Mouse (Mus musculus) large intestine, adult 2 months (tissue): ENCODE measurements around the gene Zfhx3. TPM values are rescaled to one million over a fixed set of nuclear protein-coding genes. Genes with fewer than 3 reads are reported as not detected.

ENCODE experiments used
- DNase-seq: peaks from one replicate; pipeline ENCODE4 v3.0.0-alpha.2; 2012; ENCODE audit warnings: low read depth, low spot score
- WGBS: fragments of 180-500 bp; shearing (Covaris S2); methylation state at CpG from one replicate; pipeline ENCODE4 v1.1.7; 2018; 5-methylcytosine and 5-hydroxymethylcytosine counted together
- polyA plus RNA-seq: library from polyadenylated mRNA; depleted of rRNA; stranded (reverse); fragments of >200 nt; gene quantifications from 2 replicates; pipeline ENCODE4 v1.2.3, GENCODE M21; 2012

Gene Zfhx3
- polyA plus RNA-seq, 1 experiment, result 0.95 TPM

- 94% methylated on average over 13 of the region's 13 CpGs for WGBS
- DNase-seq, result no peak
These were observed 798.0 kb downstream of the Zfhx3 start for GRCm38 (mm10) chr8:108740443-108740842.

GRCm38 (mm10) chr8:108741651-108742050 is 799.2 kb downstream of the Zfhx3 start:
- no peak for DNase-seq
- 65% methylated on average over 4 of the region's 4 CpGs for WGBS

GRCm38 (mm10) chr8:108742465-108742864 is 800.0 kb downstream of the Zfhx3 start:
- DNase-seq, result no peak
- WGBS, result 77% methylated on average over 10 of the region's 10 CpGs

GRCm38 (mm10) chr8:108743238-108743637 is 800.8 kb downstream of the Zfhx3 start:
- no peak for DNase-seq
- 8% methylated on average over 7 of the region's 7 CpGs for WGBS

- DNase-seq, result no peak
- WGBS, result 94% methylated on average over 7 of the region's 7 CpGs
These were observed 803.1 kb downstream of the Zfhx3 start for GRCm38 (mm10) chr8:108745551-108745950.

GRCm38 (mm10) chr8:108748095-108748494 is 805.7 kb downstream of the Zfhx3 start:
- 72% methylated on average over 11 of the region's 11 CpGs for WGBS
- no peak for DNase-seq

GRCm38 (mm10) chr8:108748851-108749376 is 806.5 kb downstream of the Zfhx3 start:
- WGBS, result 69% methylated on average over 6 of the region's 6 CpGs
- DNase-seq, result no peak

GRCm38 (mm10) chr8:108750806-108751205 is 808.4 kb downstream of the Zfhx3 start:
- WGBS, result 84% methylated on average over 9 of the region's 9 CpGs

GRCm38 (mm10) chr8:108754556-108754955 is 812.1 kb downstream of the Zfhx3 start:
- no peak for DNase-seq
- WGBS, result 39% methylated on average over 6 of the region's 6 CpGs

More at GRCm38 (mm10) chr8:108750806-108751205, 808.4 kb downstream of the Zfhx3 start:
- no peak for DNase-seq

GRCm38 (mm10) chr8:108755400-108756325 is 813.2 kb downstream of the Zfhx3 start:
- WGBS, result 34% methylated on average over 19 of the region's 19 CpGs
- DNase-seq, result no peak

- DNase-seq, result peak; percentile 85
- WGBS, result 38% methylated on average over 15 of the region's 15 CpGs
These were observed 817.3 kb downstream of the Zfhx3 start for GRCm38 (mm10) chr8:108759511-108760330.

GRCm38 (mm10) chr8:108760745-108761144 is 818.3 kb downstream of the Zfhx3 start:
- no peak for DNase-seq
- WGBS, result 89% methylated on average over 10 of the region's 10 CpGs

GRCm38 (mm10) chr8:108762567-108762966 is 820.1 kb downstream of the Zfhx3 start:
- WGBS, result 70% methylated on average over 7 of the region's 7 CpGs
- no peak for DNase-seq

- WGBS, result 32% methylated on average over 19 of the region's 19 CpGs
- DNase-seq, result no peak
These were observed 822.2 kb downstream of the Zfhx3 start for GRCm38 (mm10) chr8:108764403-108765194.

GRCm38 (mm10) chr8:108766102-108766501 is 823.7 kb downstream of the Zfhx3 start:
- WGBS, result 53% methylated on average over 6 of the region's 6 CpGs
- DNase-seq, result no peak

- DNase-seq, result no peak
- 79% methylated on average over 7 of the region's 7 CpGs for WGBS
These were observed 825.6 kb downstream of the Zfhx3 start for GRCm38 (mm10) chr8:108768051-108768450.

- DNase-seq, result no peak
- 87% methylated on average over 4 of the region's 4 CpGs for WGBS
These were observed 827.9 kb downstream of the Zfhx3 start for GRCm38 (mm10) chr8:108770334-108770733.

GRCm38 (mm10) chr8:108773436-108773835 is 831.0 kb downstream of the Zfhx3 start:
- 89% methylated on average over 6 of the region's 6 CpGs for WGBS
- no peak for DNase-seq

GRCm38 (mm10) chr8:108778063-108778462 is 835.6 kb downstream of the Zfhx3 start:
- 76% methylated on average over 12 of the region's 12 CpGs for WGBS
- DNase-seq, result no peak
